Mouse (Mus musculus): Measurements from ENCODE around the gene Hrc. TPM values are rescaled to one million over a fixed set of nuclear protein-coding genes. Genes with fewer than 3 reads are reported as not detected.
A peak's percentile ranks its signal among the peaks of the same experiment; 100 is the strongest.

Hrc gene
- polyA plus RNA-seq, 1 experiment from 2014 or later, result 26.4 TPM

GRCm38 (mm10) chr7:45334605-45335004 is 485 bp upstream of the Hrc start:
- Histone ChIP-seq H3K9me3 (replicated peaks) (no peaks in the 10 kb centered on the region), H3K9ac (peak overlapping the region; percentile 85; the same call in 1 of the 2 replicates), H3K27me3 (0 out of 2 replicates have a peak, but pooled peaks cover 5% of the 10 kb centered on the region), H3K36me3 (no peaks in the 10 kb centered on the region), H3K4me2 (peak overlapping the region; percentile 94), H3K4me3 (peak overlapping the region; percentile 9), H3K4me1 (replicated peaks) (peaks cover 65% of the 10 kb centered on the region), H3K27ac (peak overlapping the region; percentile 96)
- WGBS, result 34% methylated on average over 3 of the region's 3 CpGs
- ATAC-seq (replicated peaks; ENCODE audit: insufficient number of reproducible peaks, insufficient read depth, low FRiP score, low read depth), result peak; percentile 29

DNA sequence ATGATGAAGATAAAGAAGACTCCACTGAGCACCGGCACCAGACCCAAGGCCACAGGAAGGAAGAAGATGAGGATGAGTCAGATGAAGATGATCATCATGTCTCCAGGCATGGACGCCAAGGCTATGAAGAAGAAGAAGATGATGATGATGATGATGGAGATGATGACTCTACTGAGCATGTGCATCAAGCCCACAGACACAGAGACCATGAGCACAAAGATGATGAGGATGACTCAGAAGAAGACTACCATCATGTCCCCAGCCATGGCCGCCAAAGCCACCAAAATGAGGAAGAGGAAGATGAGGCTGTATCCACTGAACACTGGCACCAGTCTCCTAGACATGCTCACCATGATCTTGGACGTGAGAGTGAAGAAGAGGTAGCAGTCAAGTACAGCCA is 1.2 kb downstream of the Hrc start:
- Histone ChIP-seq H3K9ac (no peak overlapping the region), H3K4me3 (no peak overlapping the region), H3K36me3 (no peaks in the 10 kb centered on the region), H3K4me2 (peak overlapping the region; percentile 87; the same call in 1 of the 2 replicates), H3K4me1 (replicated peaks) (peaks cover 77% of the 10 kb centered on the region), H3K27ac (no peak overlapping the region), H3K27me3 (0 out of 2 replicates have a peak, but pooled peaks cover 5% of the 10 kb centered on the region), H3K9me3 (replicated peaks) (no peaks in the 10 kb centered on the region)
- 89% methylated on average over 4 of the region's 4 CpGs for WGBS
- ATAC-seq (replicated peaks; ENCODE audit: insufficient number of reproducible peaks, insufficient read depth, low FRiP score, low read depth), result no peak

GRCm38 (mm10) chr7:45337469-45337868 is 2.4 kb downstream of the Hrc start:
- H3K4me1 ChIP-seq (replicated peaks), result peaks cover 74% of the 10 kb centered on the region
- no peak for ATAC-seq (replicated peaks; ENCODE audit: insufficient number of reproducible peaks, insufficient read depth, low FRiP score, low read depth)
- 0 out of 2 replicates have a peak overlapping the region, but pooled peaks have one; percentile 20 for H3K9ac ChIP-seq
- H3K9me3 ChIP-seq (replicated peaks), result no peaks in the 10 kb centered on the region
- H3K27me3 ChIP-seq, result 0 out of 2 replicates have a peak, but pooled peaks cover 5% of the 10 kb centered on the region
- WGBS, result 18% methylated on average over 4 of the region's 4 CpGs
- H3K4me2 ChIP-seq, result peak overlapping the region; percentile 87
- H3K4me3 ChIP-seq, result peak overlapping the region; percentile 35
- H3K36me3 ChIP-seq, result no peaks in the 10 kb centered on the region
- no peak overlapping the region for H3K27ac ChIP-seq

- Histone ChIP-seq H3K27ac (0 out of 2 replicates have a peak overlapping the region, but pooled peaks have one; percentile 1), H3K36me3 (no peaks in the 10 kb centered on the region), H3K4me3 (peak overlapping the region; percentile 54), H3K9me3 (replicated peaks) (no peaks in the 10 kb centered on the region), H3K9ac (0 out of 2 replicates have a peak overlapping the region, but pooled peaks have one; percentile 54), H3K4me2 (peak overlapping the region; percentile 87), H3K27me3 (0 out of 2 replicates have a peak, but pooled peaks cover 5% of the 10 kb centered on the region), H3K4me1 (replicated peaks) (peaks cover 67% of the 10 kb centered on the region)
- no peak for ATAC-seq (replicated peaks; ENCODE audit: insufficient number of reproducible peaks, insufficient read depth, low FRiP score, low read depth)
- WGBS, result 9% methylated on average over 14 of the region's 14 CpGs
Measured at GRCm38 (mm10) chr7:45338161-45338911, 3.2 kb downstream of the Hrc start.

DNA sequence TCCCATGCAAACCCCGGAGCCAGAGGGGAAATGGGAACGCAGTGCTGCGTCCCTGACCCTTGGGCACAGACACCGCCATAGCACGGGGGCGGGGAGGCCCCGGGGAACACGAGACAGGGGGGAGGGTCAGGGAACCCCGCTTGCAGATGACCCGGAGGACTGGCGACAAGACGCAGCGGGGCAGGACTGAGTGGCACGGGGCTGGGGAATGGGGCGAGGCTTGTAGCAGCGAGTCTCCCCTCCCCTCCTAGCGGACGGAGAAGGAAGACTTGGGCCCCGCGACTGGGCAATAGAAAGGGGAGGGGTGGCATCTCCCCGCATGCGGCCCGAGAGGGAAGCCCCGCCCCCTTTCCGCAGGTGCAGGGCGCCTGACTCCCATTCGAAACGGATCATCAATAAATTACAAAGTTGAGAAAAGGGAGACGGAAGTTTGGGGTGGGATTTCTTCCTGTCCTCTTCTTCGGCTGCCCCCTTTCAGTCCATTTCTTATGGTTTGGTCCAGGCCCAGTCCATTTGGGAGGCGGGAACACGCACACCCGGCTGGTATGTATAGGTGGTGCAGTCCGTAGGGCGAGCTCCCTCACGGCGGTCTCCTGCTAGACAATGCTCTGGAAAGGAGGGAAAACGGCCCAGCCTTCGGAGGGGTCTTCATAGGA is 4.4 kb downstream of the Hrc start:
- peaks cover 60% of the 10 kb centered on the region for H3K4me1 ChIP-seq (replicated peaks)
- peak overlapping the region; percentile 44 for H3K27ac ChIP-seq
- WGBS, result under 1% methylated on average over 37 of the region's 39 CpGs
- H3K9ac ChIP-seq, result peak overlapping the region; percentile 54
- H3K27me3 ChIP-seq, result 0 out of 2 replicates have a peak, but pooled peaks cover 5% of the 10 kb centered on the region
- ATAC-seq (replicated peaks; ENCODE audit: insufficient number of reproducible peaks, insufficient read depth, low FRiP score, low read depth), result peak; percentile 59
- H3K9me3 ChIP-seq (replicated peaks), result no peaks in the 10 kb centered on the region
- peak overlapping the region; percentile 87 for H3K4me2 ChIP-seq
- H3K36me3 ChIP-seq, result no peaks in the 10 kb centered on the region
- H3K4me3 ChIP-seq, result peak overlapping the region; percentile 54

- Histone ChIP-seq H3K4me3 (peak overlapping the region; percentile 54), H3K9me3 (replicated peaks) (no peaks in the 10 kb centered on the region), H3K4me2 (peak overlapping the region; percentile 87), H3K27me3 (0 out of 2 replicates have a peak, but pooled peaks cover 5% of the 10 kb centered on the region), H3K9ac (peak overlapping the region; percentile 54), H3K27ac (peak overlapping the region; percentile 44), H3K4me1 (replicated peaks) (peaks cover 55% of the 10 kb centered on the region), H3K36me3 (no peaks in the 10 kb centered on the region)
- WGBS, result 2% methylated on average over 11 of the region's 11 CpGs
- ATAC-seq (replicated peaks; ENCODE audit: insufficient number of reproducible peaks, insufficient read depth, low FRiP score, low read depth), result no peak
Measured at GRCm38 (mm10) chr7:45340066-45340442, 5.0 kb downstream of the Hrc start.

DNA sequence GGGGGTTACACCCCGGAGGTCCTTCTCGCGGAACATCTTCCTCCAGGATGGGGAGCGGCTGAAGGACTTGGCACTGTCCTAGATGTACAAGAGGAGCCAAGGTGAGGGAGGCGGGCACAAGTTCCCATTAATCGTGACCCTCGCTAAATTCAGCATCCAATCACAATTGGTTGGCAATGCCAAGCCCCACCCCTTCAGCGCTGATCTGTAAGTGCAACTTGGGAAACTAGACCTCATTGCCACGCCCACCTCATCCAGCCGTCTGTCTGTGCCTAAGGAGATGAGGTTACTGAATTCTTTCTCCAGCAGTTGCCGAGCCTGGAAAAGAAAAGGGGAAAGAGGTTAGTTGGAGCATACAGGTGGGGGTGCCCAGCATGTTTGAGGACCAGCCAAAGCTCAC is 5.6 kb downstream of the Hrc start:
- WGBS, result 2% methylated on average over 11 of the region's 11 CpGs
- peak overlapping the region; percentile 87 for H3K4me2 ChIP-seq
- no peaks in the 10 kb centered on the region for H3K9me3 ChIP-seq (replicated peaks)
- peak overlapping the region; percentile 54; the same call in 1 of the 2 replicates for H3K9ac ChIP-seq
- ATAC-seq (replicated peaks; ENCODE audit: insufficient number of reproducible peaks, insufficient read depth, low FRiP score, low read depth), result no peak
- no peaks in the 10 kb centered on the region for H3K36me3 ChIP-seq
- H3K27ac ChIP-seq, result peak overlapping the region; percentile 44; the same call in 1 of the 2 replicates
- 0 out of 2 replicates have a peak, but pooled peaks cover 5% of the 10 kb centered on the region for H3K27me3 ChIP-seq
- H3K4me3 ChIP-seq, result peak overlapping the region; percentile 54
- peaks cover 49% of the 10 kb centered on the region for H3K4me1 ChIP-seq (replicated peaks)

GRCm38 (mm10) chr7:45341303-45341702 is 6.2 kb downstream of the Hrc start:
- ATAC-seq (replicated peaks; ENCODE audit: insufficient number of reproducible peaks, insufficient read depth, low FRiP score, low read depth), result peak; percentile 15; the same call in 1 of the 2 replicates
- H3K36me3 ChIP-seq, result no peaks in the 10 kb centered on the region
- 4% methylated on average over 8 of the region's 8 CpGs for WGBS
- H3K9ac ChIP-seq, result no peak overlapping the region
- H3K4me2 ChIP-seq, result peak overlapping the region; percentile 87
- H3K27me3 ChIP-seq, result 0 out of 2 replicates have a peak, but pooled peaks cover 5% of the 10 kb centered on the region
- H3K4me3 ChIP-seq, result peak overlapping the region; percentile 54; the same call in 1 of the 2 replicates
- peaks cover 46% of the 10 kb centered on the region for H3K4me1 ChIP-seq (replicated peaks)
- no peak overlapping the region; the same call in 1 of the 2 replicates for H3K27ac ChIP-seq
- H3K9me3 ChIP-seq (replicated peaks), result no peaks in the 10 kb centered on the region

GRCm38 (mm10) chr7:45342081-45342480 is 7.0 kb downstream of the Hrc start:
- Histone ChIP-seq H3K9me3 (replicated peaks) (no peaks in the 10 kb centered on the region), H3K27me3 (0 out of 2 replicates have a peak, but pooled peaks cover 5% of the 10 kb centered on the region), H3K36me3 (no peaks in the 10 kb centered on the region), H3K4me3 (no peak overlapping the region), H3K4me2 (no peak overlapping the region), H3K9ac (no peak overlapping the region), H3K4me1 (replicated peaks) (peaks cover 46% of the 10 kb centered on the region), H3K27ac (no peak overlapping the region)
- ATAC-seq (replicated peaks; ENCODE audit: insufficient number of reproducible peaks, insufficient read depth, low FRiP score, low read depth), result no peak
- 84% methylated on average over 11 of the region's 11 CpGs for WGBS

DNA sequence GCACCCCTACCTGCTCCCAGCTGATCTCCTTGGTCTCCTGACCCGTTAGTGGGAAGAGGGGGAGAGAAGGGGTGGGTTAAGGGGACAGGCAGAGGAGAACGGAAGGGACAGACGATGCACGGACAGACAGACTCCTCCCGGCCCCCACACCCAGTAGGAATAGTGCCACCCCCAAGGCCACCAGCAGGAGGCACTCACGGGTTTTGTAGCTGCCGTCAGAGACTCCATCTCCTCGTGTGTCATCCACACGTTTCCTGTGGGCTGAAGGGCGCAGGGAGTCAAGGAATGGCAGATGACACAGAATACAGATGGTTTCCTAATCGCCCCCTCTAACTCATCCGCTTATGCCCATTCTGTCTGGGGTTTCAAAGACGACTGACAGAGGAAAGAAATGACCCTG is 8.5 kb downstream of the Hrc start:
- Histone ChIP-seq H3K4me3 (no peak overlapping the region), H3K9me3 (replicated peaks) (no peaks in the 10 kb centered on the region), H3K27ac (no peak overlapping the region), H3K9ac (no peak overlapping the region), H3K36me3 (no peaks in the 10 kb centered on the region), H3K4me2 (no peak overlapping the region), H3K4me1 (replicated peaks) (peaks cover 31% of the 10 kb centered on the region), H3K27me3 (no peaks in the 10 kb centered on the region)
- ATAC-seq (replicated peaks; ENCODE audit: insufficient number of reproducible peaks, insufficient read depth, low FRiP score, low read depth), result no peak
- WGBS, result 25% methylated on average over 13 of the region's 13 CpGs

GRCm38 (mm10) chr7:45346905-45347304 is 11.8 kb downstream of the Hrc start:
- no peak overlapping the region for H3K27ac ChIP-seq
- no peak overlapping the region for H3K9ac ChIP-seq
- H3K4me1 ChIP-seq (replicated peaks), result no peaks in the 10 kb centered on the region
- no peak overlapping the region for H3K4me2 ChIP-seq
- no peak overlapping the region for H3K4me3 ChIP-seq
- no peak for ATAC-seq (replicated peaks; ENCODE audit: insufficient number of reproducible peaks, insufficient read depth, low FRiP score, low read depth)
- H3K9me3 ChIP-seq (replicated peaks), result no peaks in the 10 kb centered on the region
- H3K36me3 ChIP-seq, result no peaks in the 10 kb centered on the region
- H3K27me3 ChIP-seq, result peaks cover 4% of the 10 kb centered on the region; the same call in 1 of the 2 replicates
- WGBS, result 68% methylated on average over 13 of the region's 13 CpGs
